Comparison of ENCODE assay signal across 7 mouse cellular contexts in the genomic region with DNA sequence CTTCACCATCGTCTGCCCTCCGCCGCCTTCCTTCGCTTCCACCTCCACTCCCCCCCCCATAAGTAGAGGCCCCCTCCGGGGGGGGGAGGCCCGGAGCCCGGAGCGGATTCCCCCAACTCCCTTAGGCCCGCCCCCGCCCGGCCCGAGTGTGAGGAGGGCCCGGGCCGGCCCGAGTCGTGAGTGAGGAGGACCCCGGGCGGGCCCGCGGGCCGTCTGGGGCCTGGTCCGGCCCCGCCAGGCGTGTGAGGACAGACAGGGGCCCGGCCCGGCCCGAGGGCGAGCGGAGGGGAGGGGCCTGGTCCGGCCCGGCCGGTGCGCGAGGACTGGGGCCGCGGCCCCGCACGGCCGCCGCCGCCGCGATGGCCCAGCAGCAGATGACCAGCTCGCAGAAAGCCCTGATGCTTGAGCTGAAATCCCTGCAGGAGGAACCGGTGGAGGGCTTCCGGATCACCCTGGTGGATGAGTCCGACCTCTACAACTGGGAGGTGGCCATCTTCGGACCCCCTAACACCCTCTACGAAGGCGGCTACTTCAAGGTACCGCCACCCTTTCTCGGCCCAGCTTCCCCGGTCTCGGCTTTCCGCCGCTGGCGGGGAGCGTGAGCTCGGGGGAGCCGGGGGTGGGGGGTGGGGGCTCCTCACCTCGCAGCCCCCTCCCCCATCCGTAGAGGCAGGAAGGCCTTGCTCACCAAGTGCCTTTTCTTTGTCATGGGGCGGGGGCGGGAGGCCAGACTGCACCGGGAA. TPM values are rescaled to one million over a fixed set of nuclear protein-coding genes. Genes with fewer than 3 reads are reported as not detected.
DNase-seq lines count a peak whose midpoint lies in the region; ATAC-seq lines count a peak whose summit lies in the region.

A gene (plus strand): TSS at position 33 of the 743 bp plus-strand sequence.

- intact Hi-C loops in left cerebral cortex, postnatal 36 days (cut with DNase I), result loop anchor here (2.0 to 5.0 kb wide), 2 partner anchors 31 to 141 kb away; a partner anchor contains a TSS

- DNase-seq in adrenal gland, adult 18-20 months (ENCODE audit: low spot score in 2 of 2), result peak; percentile 67 to 71
- peak; percentile 85 for DNase-seq in embryo, embryonic 11 days
- DNase-seq in gastrocnemius, postnatal 25 days, result peak; percentile 80
- peak; percentile 49 to 60 for DNase-seq in left cerebral cortex, postnatal 36 days (ENCODE audit: low spot score in 2 of 2)
- DNase-seq in mesoderm, embryonic 11.5 days (ENCODE audit: low read depth, low spot score), result peak; percentile 82
- peak; percentile 52 for DNase-seq in right cerebral cortex, postnatal 4 days

- ATAC-seq in inflammation-experienced regulatory T-cells, adult 6 months, result peak; percentile 45

RNA-seq across cellular contexts. Expression of the gene that starts here (rescaled TPM):
- total RNA-seq in adrenal gland, adult 18-20 months (2021), result 10 to 100 TPM; 82.4 to 98.4 TPM
- total RNA-seq in gastrocnemius, postnatal 25 days (2021), result 100 to 1,000 TPM; 105 to 110 TPM
- polyA plus RNA-seq in inflammation-experienced regulatory T-cells, adult 6 months (2017; shearing (Covaris generic)), result 10 to 100 TPM; 23.6 to 28.6 (median 25.6) TPM
- total RNA-seq in left cerebral cortex, postnatal 36 days (2021), result 10 to 100 TPM; 78.0 to 80.2 TPM

Comparison
In these comparisons a context has a peak if more than half of its experiments do, and no peak if none do; other contexts are left out.
1. Peak in every context shown above with its lines: DNase-seq and ATAC-seq.